Mouse (Mus musculus): Measurements from ENCODE around the gene Tspear. TPM values are rescaled to one million over a fixed set of nuclear protein-coding genes. Genes with fewer than 3 reads are reported as not detected.
"Not testable (repeated sequence)": the region's sequence is repeated elsewhere in the genome, so short reads cannot be mapped to it uniquely, and the experiment has no call there.

Gene Tspear
- total RNA-seq (2021) = 0.39 and 0.86 TPM in 2 replicates
- long read RNA-seq = 0 reads

DNA sequence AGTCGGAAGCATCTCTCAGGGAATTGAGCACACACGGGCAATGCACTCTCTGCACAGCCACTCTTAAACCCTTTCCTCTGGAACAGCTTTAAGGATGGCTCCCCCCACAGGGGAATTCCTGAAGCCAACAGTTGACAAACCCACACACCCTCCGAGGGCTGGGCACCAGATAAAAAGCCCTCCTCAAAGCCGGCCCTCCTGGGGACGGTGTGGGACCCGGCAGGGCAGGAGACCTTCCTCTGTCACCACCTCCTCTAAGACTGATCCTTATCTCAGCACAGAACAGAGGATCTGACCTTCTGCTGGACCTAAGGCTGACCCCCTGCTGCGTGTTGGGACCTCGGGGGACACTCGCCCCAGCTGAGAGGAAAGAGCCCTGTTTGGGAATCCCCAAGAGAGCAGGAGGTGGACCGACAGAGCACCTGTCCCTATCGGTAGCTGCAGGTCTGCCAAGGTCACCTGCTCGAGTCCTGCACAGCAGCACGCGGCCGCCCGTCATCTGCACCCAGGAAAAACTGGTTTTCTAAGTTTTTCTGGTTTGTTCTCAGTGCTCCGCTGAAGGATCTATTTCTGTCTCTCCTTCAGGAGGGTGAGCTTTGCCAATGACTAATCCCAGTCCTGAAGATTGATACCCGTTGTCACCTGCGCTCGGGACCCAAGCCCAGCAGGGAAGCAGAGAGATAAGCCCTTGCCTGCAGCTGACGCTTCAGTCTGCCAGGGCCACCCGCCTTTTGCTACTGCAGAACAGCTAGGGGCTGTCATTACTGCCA, at the start of gene Tspear:
Gene Tspear, plus strand, starts transcription at position 675 of the 770 bp plus-strand sequence.
- DNase-seq = no peak

DNA sequence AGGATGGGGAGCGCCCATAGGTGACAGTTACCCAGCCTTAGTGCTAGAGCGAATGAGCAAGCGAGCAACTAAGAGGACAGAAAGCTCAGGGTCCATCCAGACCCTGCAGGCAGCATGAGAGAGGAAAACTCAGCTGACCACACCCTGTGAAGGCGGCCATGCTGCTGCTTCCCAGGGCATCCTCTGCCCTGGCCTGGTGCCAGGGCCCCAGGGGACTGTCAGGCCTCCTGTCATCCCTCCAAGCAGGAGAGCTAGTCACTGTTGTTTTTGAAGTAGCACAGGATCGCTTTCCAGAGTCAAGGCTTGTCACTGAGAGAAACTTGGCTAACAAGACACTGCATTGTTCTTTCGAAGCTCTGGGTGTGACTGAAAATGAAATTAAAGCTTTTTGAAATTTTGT, 47.4 kb upstream of the Tspear start:
- peak; percentile 35 for DNase-seq

DNA sequence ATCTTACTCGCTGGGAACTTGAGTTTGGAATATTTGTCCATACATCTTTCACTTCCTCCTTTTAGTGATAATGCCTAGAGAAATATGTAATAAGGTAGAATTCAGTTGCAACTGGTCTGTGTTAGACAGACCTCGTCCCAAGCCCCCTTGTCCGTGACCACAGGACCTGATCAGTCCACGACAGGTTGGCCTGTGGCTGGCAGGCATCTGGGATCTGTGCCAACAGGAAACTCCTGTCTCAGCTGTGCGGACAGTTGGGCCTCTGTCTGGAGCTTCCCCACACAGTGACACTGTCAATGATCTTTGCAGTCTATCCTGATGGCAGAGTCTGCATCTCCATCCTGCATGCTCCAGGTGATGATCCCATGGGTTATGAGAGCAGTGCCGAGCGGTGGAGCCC, 43.2 kb upstream of the Tspear start:
- no peak for DNase-seq

DNA sequence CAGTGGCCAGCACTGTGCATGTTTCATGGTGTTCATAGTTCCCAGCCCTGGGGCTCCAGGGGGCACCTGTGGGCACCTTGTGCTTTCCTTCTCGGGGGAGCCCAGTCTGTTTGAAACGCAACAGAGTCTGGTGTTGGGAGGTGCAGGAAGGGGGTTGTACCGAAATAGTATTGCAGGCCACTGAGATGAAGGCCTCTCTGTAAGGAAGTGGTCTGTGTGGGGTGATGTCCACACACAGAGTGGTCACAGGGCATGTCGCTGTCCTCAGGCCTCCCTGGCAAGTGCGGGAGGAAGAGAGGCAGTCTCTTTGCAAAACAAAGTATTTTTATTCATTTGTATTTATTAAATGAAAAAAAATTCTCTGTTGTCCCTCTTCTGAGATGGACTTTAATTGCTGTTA, 40.8 kb upstream of the Tspear start:
- no peak for DNase-seq

DNA sequence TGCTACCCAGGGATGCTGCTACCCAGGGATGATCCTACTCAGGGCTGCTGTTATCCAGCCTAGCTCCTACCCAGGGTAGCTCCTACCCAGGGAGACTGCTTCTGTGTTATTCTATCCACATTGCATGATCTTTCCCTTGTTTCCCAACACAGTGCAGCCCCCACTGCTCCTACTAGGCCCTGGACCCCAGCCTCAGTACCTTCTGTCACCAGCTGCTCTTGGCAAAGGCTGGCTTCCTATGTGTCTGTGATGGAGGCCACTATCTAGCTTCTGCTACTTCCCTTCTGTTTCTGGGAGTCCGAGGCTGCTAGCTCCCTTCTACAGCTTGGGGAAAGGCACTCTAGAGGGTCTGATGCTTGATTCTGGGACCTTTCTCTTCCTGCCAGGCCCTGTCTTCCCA, 38.9 kb upstream of the Tspear start:
- DNase-seq = no peak

DNA sequence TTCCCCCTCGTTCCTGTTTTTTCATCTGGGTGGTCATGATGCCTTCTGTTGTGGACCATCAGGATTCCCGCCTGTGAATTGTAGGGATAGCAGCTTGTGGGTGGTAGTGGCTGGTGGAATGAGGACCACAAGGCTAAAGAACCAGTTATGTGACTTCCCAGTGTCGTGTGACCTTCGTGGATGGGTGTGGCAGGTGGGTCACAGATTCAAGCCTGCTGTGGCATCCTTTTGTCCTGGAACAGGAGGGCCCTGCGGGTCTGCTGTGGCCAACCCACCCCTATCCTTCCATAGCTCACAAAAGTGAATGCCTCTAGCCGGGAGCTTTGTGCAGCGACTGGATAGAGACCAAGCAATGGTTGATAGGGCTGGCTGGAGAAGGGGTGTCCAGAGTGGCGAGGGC, 38.5 kb upstream of the Tspear start:
- no peak for DNase-seq

DNA sequence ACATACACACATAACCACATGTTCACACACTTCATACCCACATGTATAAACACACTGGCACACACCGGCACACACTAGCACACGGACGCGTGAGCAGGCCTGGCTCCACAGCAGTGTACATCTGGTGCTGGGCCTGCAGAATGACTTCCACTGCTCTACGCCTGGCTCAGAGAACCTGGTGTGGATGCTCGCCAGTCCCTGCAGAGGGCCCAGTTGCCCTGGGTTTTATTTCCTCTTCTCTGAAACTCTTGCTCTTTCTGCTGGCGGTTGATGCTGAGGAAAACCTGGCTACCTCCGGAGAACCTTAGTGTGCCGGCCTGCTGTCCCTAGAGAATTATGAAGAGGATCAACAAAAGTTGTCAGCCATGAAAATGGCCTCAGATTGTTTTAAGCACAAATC, 34.3 kb upstream of the Tspear start:
- no peak for DNase-seq

DNA sequence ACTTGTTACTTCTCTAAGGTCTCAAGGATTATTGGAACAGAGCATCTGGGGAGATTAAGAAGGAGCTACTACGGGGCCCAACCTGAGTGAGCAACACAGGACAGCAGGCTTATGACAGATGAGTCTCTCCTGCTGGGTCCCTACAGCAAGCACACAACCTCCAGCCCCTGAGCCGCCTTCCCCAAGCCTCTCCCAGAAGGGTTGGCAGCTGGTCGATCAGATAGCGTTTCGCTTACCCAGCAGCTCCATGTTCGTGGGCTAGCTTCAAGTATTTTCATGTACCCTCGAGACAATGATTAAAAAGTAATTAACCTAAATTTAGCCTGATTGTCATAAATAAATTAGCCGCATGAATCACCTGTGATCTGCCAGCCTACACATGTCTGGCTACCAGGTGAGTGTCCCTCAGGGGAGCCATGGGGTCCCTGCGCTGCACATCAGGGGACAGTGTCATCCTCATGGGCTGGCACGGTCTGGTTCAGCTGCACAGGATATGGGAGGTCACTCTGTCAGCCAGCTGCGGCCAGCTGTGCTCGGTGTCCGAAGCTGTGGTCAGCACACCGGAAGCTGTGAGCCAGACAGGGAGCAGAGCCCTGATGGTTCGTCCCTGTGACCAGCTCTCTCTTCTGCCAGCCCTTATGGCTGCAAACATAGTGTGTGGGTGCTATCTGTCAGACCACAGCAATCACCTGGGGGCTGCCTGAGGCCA, 27.9 kb upstream of the Tspear start:
- no peak for DNase-seq

DNA sequence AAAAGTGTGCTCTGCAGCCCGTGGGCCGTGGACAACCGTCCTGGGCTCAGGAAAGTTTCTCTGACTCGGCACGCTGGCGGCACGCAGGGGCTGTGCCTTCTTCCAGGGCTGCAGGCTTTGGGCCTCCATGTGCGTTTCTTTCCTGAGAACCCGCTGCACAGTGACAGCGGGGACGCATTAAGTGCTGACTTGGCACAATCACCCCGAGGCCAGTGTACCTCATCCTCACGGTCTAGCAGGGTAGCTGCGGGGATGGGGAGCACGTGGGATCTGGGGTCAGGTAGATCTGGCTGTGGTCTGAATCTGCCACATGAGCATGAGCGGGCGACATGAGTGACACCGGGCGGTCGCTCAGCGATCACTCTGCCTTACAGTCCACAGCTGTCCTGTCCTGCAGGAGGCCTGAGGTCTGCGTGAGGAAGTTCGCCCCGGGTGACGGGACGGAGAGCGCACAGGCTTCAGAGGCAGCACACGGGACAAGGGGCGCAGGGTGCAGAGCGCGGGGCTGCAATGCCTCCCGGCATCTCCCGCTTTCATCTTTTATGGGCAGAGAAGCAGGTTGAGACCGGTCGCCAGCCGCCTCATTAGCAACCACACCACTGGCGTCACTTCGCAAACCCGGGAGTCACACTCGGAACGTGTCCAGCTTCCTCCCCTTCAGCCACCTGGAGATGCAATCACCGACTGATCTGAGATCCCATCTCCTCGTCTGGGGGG, 22.3 kb upstream of the Tspear start:
- no peak for DNase-seq

DNA sequence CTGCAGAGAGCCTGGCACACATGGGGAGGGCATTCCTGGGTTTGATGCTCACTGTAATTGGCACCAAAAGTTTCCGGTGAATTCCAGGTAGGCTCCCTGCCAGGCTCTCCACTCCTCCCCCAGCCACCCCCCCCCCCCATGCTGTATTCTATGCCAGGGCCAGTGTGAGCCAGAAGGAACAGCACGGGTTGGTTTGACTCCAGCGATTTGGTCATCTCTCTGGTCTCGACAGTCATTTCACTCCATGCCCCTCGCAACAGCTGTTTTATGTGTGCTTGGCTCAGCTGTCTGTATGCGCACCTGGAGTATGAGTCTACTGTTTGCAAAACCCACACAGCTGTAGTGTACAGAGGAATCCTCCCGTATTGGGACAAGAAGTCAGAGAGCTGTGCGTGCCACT, 20.0 kb upstream of the Tspear start:
- no peak for DNase-seq

DNA sequence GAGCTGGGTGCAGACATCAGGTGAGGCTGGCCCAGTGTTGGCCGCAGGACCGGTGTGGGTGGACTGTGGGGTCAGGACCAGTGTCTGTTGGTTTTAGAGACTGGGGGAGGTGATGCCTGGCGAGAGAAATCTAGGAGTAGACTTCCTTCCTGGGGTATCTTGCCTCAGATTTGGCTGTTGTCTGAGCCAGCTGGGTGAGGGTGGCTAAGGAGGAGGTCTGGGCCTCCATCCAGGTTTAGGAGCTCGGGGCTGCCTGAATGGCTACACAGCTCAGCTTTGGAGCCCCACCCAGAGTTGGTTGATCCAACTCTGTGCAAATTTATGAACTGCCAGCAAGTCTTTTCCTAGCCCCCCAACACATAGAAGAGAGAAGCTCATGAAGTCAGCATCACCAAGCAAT, 19.0 kb upstream of the Tspear start:
- no peak for DNase-seq

DNA sequence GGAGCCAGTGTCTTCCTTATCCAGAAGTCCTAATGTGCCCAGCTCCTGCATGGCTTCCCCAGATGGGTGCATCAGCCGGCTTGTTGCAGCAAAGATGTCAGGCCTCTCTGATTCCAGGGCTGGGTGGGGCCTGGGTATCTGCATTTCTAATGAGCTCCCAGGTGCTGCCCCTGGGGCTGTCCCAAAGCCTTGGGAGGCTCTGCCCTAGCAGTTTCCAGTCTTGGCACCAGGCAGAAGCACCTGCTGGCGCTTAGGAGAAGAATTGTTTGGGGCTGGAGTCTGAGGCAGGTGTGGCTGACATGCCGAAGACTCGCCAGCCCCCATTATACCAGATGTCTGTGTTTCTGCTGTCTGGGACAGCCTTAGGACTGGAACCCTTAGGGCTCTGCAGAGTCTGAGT, 15.7 kb upstream of the Tspear start:
- no peak for DNase-seq

DNA sequence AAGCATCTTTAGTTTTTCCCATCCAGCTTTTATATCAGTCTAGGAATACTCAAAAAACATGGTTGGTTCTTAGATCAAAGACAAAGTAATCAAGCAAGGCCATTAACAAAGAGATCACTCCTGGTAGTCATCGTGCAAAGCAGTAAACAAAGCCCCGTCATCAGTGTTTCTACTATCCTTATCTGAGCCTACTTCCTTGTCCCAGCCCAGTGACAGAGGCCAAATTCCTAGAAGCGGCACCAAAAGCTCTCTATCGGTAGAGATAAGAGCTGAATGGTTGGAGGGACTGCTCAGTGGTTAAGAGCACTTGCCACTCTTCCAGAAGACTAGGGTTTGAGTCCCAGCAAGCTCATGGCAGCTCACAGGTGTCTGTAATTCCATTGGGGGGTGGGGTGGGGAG, 14.8 kb upstream of the Tspear start:
- no peak for DNase-seq

DNA sequence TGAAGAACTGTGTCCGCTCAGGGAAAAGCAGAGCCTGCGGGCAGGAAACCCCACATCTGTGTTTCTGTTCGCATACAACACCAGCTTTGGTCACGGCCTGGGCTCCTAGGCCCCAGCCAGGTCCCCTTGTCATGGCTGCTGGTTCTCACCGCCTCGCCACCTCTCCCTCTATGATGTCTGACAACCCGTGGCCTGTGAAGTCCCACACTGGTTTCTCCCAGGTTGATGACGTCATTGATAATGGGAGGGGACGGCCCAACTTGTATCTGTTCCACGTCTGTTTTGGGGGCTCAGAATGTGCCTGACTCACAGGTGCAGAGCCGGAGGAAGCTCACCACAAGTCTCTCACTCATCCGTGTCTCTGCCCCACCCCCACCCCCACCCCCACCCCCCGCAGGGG, 12.6 kb upstream of the Tspear start:
- no peak for DNase-seq

DNA sequence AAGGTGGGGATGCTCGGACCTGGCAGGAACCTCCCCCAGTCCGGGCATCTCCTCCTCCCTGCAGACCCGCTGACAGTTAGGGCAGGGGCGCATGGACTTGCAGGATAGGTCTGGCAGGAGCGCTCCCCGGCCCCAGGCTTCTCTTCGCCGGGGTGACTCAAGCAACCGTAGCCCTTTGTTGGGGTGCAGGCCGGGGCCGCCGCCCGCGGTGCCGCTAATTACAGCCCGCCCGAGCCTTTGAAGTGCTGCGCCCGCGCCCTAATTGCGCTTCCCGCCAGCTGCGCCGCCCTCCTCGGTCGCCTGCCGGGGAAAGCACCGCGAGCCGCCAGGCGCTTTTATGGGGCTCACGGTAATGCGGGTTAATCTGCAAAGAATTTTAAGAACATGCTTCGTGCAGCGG, 8.8 kb upstream of the Tspear start:
- DNase-seq = no peak

DNA sequence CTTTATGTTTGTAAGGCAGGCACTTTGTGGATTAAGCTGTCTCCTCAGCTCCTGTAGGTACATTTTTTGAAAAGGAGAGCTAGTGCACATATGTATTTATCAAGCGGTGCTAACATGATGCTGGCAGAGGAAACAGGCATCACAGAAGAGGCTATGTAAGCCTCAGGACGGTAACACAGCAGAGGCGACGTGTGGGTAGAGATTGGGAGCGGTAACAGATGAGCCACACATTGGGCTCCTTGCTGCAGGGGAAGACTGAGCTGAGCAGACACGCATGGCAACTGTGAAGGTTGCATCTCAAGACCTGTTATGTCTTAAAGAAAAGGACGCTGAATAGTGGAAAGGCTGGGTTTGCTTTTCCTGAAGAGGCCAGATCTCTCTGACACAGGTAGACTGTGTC, 3.4 kb upstream of the Tspear start:
- no peak for DNase-seq

DNA sequence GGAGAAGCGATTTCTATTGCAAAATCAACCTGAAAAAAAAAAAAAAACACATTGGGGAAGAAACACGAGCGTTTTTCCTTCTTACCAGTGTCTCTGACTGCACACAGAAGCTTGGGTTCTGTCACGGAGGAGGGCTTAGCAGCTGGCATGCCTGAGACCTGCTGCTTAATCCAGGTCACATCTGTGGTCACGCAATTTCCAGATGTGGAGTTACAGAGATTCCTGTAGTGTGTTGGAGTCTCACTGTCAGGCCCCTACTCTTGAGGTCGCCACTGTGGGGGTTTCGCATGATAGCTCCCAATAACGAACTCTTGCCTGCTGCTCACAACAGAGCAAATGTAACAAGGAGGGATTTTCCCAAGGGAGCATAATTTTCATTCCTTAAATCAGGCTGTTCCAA, 2.2 kb upstream of the Tspear start:
- DNase-seq = no peak

DNA sequence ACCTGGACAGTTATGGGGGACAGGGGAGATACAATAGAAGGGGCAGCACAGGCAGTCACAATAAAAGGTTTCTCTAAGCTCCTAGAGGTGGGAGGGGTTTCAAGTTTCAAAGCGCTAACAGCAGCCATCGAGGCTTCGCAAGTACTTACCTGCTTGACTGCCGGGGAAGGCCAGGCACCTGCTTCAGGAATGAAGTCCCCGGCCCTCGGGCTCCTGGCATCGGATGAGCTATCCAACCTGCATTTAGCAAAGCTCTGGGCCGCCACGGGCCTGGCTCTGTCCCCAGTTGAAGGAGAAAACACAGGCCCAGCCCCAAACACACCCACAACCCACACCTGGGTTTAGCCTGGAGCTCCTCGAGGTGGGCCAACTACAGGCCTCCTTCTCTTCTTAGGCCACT, 652 bp downstream of the Tspear start:
- no peak for DNase-seq

DNA sequence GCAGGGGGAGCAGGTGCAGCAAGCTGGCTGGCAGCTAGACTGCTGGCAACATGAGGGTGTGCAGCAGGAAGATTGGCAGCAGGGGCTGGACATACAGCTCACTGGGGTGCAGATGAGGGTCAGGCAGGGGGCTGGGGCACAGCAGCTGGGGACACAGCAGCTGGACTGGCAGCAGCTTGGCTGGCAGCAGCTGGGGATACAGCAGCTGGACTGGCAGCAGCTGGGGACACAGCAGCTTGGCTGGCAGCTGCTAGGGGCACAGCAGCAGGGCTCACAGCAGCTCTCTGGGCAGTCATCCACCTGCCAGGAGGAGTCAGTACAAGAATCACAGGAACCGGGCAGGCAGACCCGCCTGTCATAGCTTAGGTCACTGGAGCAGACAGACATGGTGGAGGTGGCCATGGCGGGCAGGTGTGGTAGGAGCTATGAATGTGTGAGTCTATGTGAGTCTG, 4.0 kb downstream of the Tspear start, which contains the start of gene Gm19402:
Gene Gm19402, minus strand, starts transcription at position 402 of the 452 bp plus-strand sequence.
- not testable (repeated sequence) for DNase-seq

DNA sequence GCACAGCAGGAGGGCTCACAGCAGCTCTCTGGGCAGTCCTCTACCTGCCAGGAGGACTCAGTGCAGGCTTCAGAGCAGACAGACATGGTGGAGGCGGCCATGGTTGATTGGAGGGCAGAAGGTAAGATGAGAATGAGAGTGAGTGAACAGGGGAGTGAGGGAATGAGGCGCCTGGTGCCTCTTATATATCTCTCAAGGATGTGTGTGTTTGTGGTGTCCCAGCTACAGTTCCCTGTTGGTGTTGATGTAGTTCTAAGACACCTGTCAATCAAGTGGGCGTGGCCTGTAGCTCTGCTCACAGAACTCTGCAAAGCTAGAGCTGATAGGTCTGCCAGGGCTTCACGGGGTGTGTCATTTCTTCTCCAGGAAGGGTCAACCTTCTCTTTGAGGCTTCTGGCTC, 10.8 kb downstream of the Tspear start, which contains the start of gene Gm9508:
Gene Gm9508, minus strand, starts transcription at position 101 of the 400 bp plus-strand sequence.
- DNase-seq = no peak

DNA sequence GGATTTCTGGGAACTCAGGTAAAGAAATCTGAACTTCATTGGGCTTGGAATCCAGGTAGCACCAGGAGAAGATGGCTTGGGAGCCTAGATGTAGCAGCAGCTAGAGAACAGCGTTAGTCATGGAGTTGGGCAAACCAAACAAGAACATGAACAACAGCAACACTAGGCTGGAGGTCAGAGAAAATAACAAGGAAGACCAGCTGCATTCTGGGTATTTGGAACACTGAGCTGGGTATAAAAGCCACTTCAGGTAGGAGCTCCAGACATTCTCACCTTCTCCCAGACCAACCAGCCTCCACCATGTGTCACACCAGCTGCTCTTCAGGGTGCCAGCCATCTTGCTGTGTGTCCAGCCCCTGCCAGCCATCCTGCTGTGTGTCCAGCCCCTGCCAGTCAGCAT, 20.0 kb downstream of the Tspear start, which contains the start of gene Gm10272:
Gene Gm10272, plus strand, starts transcription at position 301 of the 400 bp plus-strand sequence.
- no peak for DNase-seq

DNA sequence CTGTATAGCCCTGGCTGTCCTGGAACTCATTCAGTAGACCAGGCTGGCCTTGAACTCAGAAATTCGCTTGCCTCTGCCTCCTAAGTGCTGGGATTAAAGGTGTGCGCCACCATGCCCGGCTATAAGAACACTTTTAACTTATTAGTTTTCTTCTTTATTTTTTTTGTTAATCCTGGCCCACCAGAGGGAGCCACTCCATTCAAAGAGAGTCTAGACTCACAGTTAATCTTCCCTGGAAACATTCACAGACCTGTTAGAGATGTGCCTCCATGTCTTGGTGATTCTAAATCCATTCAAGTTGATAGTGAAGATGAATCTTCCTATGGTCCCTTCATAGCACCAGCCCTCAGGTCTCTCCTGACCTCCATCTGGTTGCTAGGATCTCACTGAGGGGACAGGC, 23.5 kb downstream of the Tspear start:
- no peak for DNase-seq

DNA sequence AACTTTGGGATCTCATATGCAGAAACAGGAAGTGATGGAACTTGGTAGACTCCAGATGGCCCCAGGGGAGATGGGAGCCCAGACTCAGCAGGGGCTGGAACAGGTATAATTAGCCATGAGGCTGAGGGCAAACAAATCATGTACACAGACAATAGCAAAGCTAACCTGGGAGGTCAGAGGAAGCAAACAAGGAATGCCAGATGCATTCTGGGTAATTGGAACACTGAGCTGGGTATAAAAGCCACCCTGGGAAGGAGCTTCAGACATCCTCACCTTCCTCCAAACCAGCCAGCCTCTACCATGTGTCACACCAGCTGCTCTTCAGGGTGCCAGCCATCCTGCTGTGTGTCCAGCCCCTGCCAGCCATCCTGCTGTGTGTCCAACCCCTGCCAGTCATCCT, 24.8 kb downstream of the Tspear start, which contains the start of gene Gm10024:
Gene Gm10024, plus strand, starts transcription at position 301 of the 400 bp plus-strand sequence.
- not testable (repeated sequence) for DNase-seq
